Mouse (Mus musculus): Measurements from ENCODE around the gene Tgif1. TPM values are rescaled to one million over a fixed set of nuclear protein-coding genes. Genes with fewer than 3 reads are reported as not detected.
"Not testable (repeated sequence)": the region's sequence is repeated elsewhere in the genome, so short reads cannot be mapped to it uniquely, and the experiment has no call there.

Tgif1 gene
- polyA plus RNA-seq, 1 experiment from 2014 or later = 14.6 TPM

GRCm38 (mm10) chr17:70835071-70835790, 18.1 kb downstream of the Tgif1 start:
- no peaks in the 10 kb centered on the region for H3K27me3 ChIP-seq
- peaks cover 9% of the 10 kb centered on the region for H3K4me1 ChIP-seq (replicated peaks)
- no peaks in the 10 kb centered on the region for H3K9me3 ChIP-seq
- peak overlapping the region; percentile 51 for H3K4me3 ChIP-seq
- H3K27ac ChIP-seq (replicated peaks) = no peak overlapping the region
- no peak for ATAC-seq (ENCODE audit: low FRiP score, low read depth)
- peak overlapping the region; percentile 52 for H3K9ac ChIP-seq
- H3K36me3 ChIP-seq = no peaks in the 10 kb centered on the region
- 2% methylated on average over 10 of the region's 10 CpGs for WGBS
- peak overlapping the region; percentile 97 for H3K4me2 ChIP-seq

- Histone ChIP-seq H3K27ac (replicated peaks) (no peak overlapping the region), H3K9me3 (no peaks in the 10 kb centered on the region), H3K4me2 (peak overlapping the region; percentile 97), H3K4me1 (replicated peaks) (peaks cover 9% of the 10 kb centered on the region), H3K4me3 (peak overlapping the region; percentile 51), H3K27me3 (no peaks in the 10 kb centered on the region), H3K36me3 (no peaks in the 10 kb centered on the region), H3K9ac (peak overlapping the region; percentile 52)
- peak; percentile 68 for ATAC-seq (ENCODE audit: low FRiP score, low read depth)
- WGBS = under 1% methylated on average over 29 of the region's 29 CpGs
Measured at GRCm38 (mm10) chr17:70834430-70834965, 18.8 kb downstream of the Tgif1 start.

- H3K36me3 ChIP-seq = no peaks in the 10 kb centered on the region
- no peak overlapping the region for H3K4me2 ChIP-seq
- 90% methylated on average over 9 of the region's 9 CpGs for WGBS
- no peaks in the 10 kb centered on the region for H3K27me3 ChIP-seq
- no peaks in the 10 kb centered on the region for H3K9me3 ChIP-seq
- no peak for ATAC-seq (ENCODE audit: low FRiP score, low read depth)
- H3K27ac ChIP-seq (replicated peaks) = no peak overlapping the region
- H3K9ac ChIP-seq = no peak overlapping the region
- peaks cover 9% of the 10 kb centered on the region for H3K4me1 ChIP-seq (replicated peaks)
- no peak overlapping the region for H3K4me3 ChIP-seq
Measured at GRCm38 (mm10) chr17:70832544-70832943, 20.8 kb downstream of the Tgif1 start.

GRCm38 (mm10) chr17:70831591-70831990, 21.8 kb downstream of the Tgif1 start:
- no peak overlapping the region for H3K9ac ChIP-seq
- H3K9me3 ChIP-seq = no peaks in the 10 kb centered on the region
- no peak overlapping the region for H3K27ac ChIP-seq (replicated peaks)
- H3K27me3 ChIP-seq = no peaks in the 10 kb centered on the region
- H3K4me1 ChIP-seq (replicated peaks) = peaks cover 9% of the 10 kb centered on the region
- WGBS = 77% methylated on average over 4 of the region's 4 CpGs
- ATAC-seq (ENCODE audit: low FRiP score, low read depth) = no peak
- no peak overlapping the region for H3K4me3 ChIP-seq
- no peaks in the 10 kb centered on the region for H3K36me3 ChIP-seq
- H3K4me2 ChIP-seq = no peak overlapping the region

GRCm38 (mm10) chr17:70829943-70830715, 23.2 kb downstream of the Tgif1 start:
- no peak overlapping the region for H3K4me3 ChIP-seq
- no peak overlapping the region for H3K4me2 ChIP-seq
- WGBS = 63% methylated on average over 23 of the region's 23 CpGs
- ATAC-seq (ENCODE audit: low FRiP score, low read depth) = no peak
- no peaks in the 10 kb centered on the region for H3K36me3 ChIP-seq
- H3K27ac ChIP-seq (replicated peaks) = no peak overlapping the region
- H3K9me3 ChIP-seq = no peaks in the 10 kb centered on the region
- no peak overlapping the region for H3K9ac ChIP-seq
- no peaks in the 10 kb centered on the region for H3K27me3 ChIP-seq
- peaks cover 5% of the 10 kb centered on the region for H3K4me1 ChIP-seq (replicated peaks)

GRCm38 (mm10) chr17:70829217-70829616, 24.1 kb downstream of the Tgif1 start:
- Histone ChIP-seq H3K4me1 (replicated peaks) (no peaks in the 10 kb centered on the region), H3K4me3 (no peak overlapping the region), H3K27me3 (no peaks in the 10 kb centered on the region), H3K27ac (replicated peaks) (no peak overlapping the region), H3K4me2 (no peak overlapping the region), H3K9me3 (no peaks in the 10 kb centered on the region), H3K9ac (no peak overlapping the region), H3K36me3 (no peaks in the 10 kb centered on the region)
- ATAC-seq (ENCODE audit: low FRiP score, low read depth) = no peak
- 84% methylated on average over 6 of the region's 6 CpGs for WGBS

GRCm38 (mm10) chr17:70828569-70828968, 24.8 kb downstream of the Tgif1 start:
- WGBS = 85% methylated on average over 2 of the region's 2 CpGs
- Histone ChIP-seq H3K27me3 (no peaks in the 10 kb centered on the region), H3K4me1 (replicated peaks) (no peaks in the 10 kb centered on the region), H3K4me3 (no peak overlapping the region), H3K36me3 (no peaks in the 10 kb centered on the region), H3K9me3 (no peaks in the 10 kb centered on the region), H3K9ac (no peak overlapping the region), H3K27ac (replicated peaks) (no peak overlapping the region), H3K4me2 (no peak overlapping the region)
- ATAC-seq (ENCODE audit: low FRiP score, low read depth) = no peak

GRCm38 (mm10) chr17:70828180-70828528, 25.2 kb downstream of the Tgif1 start:
- no peak overlapping the region for H3K4me3 ChIP-seq
- H3K4me1 ChIP-seq (replicated peaks) = no peaks in the 10 kb centered on the region
- no peaks in the 10 kb centered on the region for H3K27me3 ChIP-seq
- no peaks in the 10 kb centered on the region for H3K36me3 ChIP-seq
- no peak overlapping the region for H3K27ac ChIP-seq (replicated peaks)
- no peak overlapping the region for H3K4me2 ChIP-seq
- H3K9ac ChIP-seq = no peak overlapping the region
- WGBS = 73% methylated on average over 4 of the region's 4 CpGs
- ATAC-seq (ENCODE audit: low FRiP score, low read depth) = no peak
- no peaks in the 10 kb centered on the region for H3K9me3 ChIP-seq

GRCm38 (mm10) chr17:70827463-70828179, 25.7 kb downstream of the Tgif1 start:
- H3K4me3 ChIP-seq; H3K9ac ChIP-seq; H3K27me3 ChIP-seq; H3K4me2 ChIP-seq; H3K36me3 ChIP-seq; H3K4me1 ChIP-seq (replicated peaks); ATAC-seq (ENCODE audit: low FRiP score, low read depth); H3K27ac ChIP-seq (replicated peaks); H3K9me3 ChIP-seq: not testable (repeated sequence)
- WGBS = 86% methylated on average over 11 of the region's 11 CpGs

GRCm38 (mm10) chr17:70826227-70826626, 27.1 kb downstream of the Tgif1 start:
- Histone ChIP-seq H3K27me3 (no peaks in the 10 kb centered on the region), H3K36me3 (no peaks in the 10 kb centered on the region), H3K9me3 (no peaks in the 10 kb centered on the region), H3K4me1 (replicated peaks) (no peaks in the 10 kb centered on the region), H3K9ac (no peak overlapping the region), H3K27ac (replicated peaks) (no peak overlapping the region), H3K4me3 (no peak overlapping the region), H3K4me2 (no peak overlapping the region)
- no peak for ATAC-seq (ENCODE audit: low FRiP score, low read depth)
- 76% methylated on average over 12 of the region's 12 CpGs for WGBS

GRCm38 (mm10) chr17:70823083-70823482, 30.3 kb downstream of the Tgif1 start:
- Histone ChIP-seq H3K9me3 (no peaks in the 10 kb centered on the region), H3K27me3 (peaks cover 17% of the 10 kb centered on the region), H3K4me1 (replicated peaks) (peaks cover 4% of the 10 kb centered on the region), H3K9ac (no peak overlapping the region), H3K4me3 (no peak overlapping the region), H3K27ac (replicated peaks) (no peak overlapping the region), H3K36me3 (no peaks in the 10 kb centered on the region), H3K4me2 (no peak overlapping the region)
- WGBS = 92% methylated on average over 8 of the region's 8 CpGs
- no peak for ATAC-seq (ENCODE audit: low FRiP score, low read depth)

Measured in hindbrain, embryonic 15.5 days (tissue).